In genomic region chr2:27096341-27096981, GRCm38 (mm10) we compare ENCODE assay signal across 8 mouse cellular contexts. TPM values are rescaled to one million over a fixed set of nuclear protein-coding genes. Genes with fewer than 3 reads are reported as not detected.
A peak's percentile ranks its signal among the peaks of the same experiment; 100 is the strongest.
DNase-seq lines count a peak whose midpoint lies in the region.

No protein-coding gene starts in this region.

- peak; percentile 19 to 55 for DNase-seq in adrenal gland, adult (ENCODE audit: inconsistent age in 2 of 2, low spot score in 1 of 2)
- no peak for DNase-seq in adrenal gland, adult 18-20 months (ENCODE audit: low spot score in 2 of 2)
- peak; percentile 37 for DNase-seq in layer of hippocampus, adult 9-11 months
- DNase-seq in layer of hippocampus, adult 18-20 months (ENCODE audit: low spot score in 2 of 2): no peak
- peak; percentile 78 to 82 for DNase-seq in left cerebral cortex, adult 9 months (ENCODE audit: low spot score in 2 of 2)
- DNase-seq in right cerebral cortex, postnatal 36 days (ENCODE audit: low spot score in 2 of 2): peak; percentile 78 to 82
- no peak for DNase-seq in thymus, postnatal 25 days
- no peak for DNase-seq in retina, postnatal 1 day

RNA-seq across cellular contexts. Expression of gene Adamtsl2, which starts 17.3 kb away (rescaled TPM):
- 10 to 100 TPM; 20.4 to 23.7 TPM for total RNA-seq in adrenal gland, adult 18-20 months (2021)
- 10 to 100 TPM; 13.2 to 13.7 TPM for total RNA-seq in layer of hippocampus, adult 18-20 months (2021)

RNA-seq across cellular contexts. Expression of gene Mymk, which starts 24.5 kb away (rescaled TPM):
- total RNA-seq in adrenal gland, adult 18-20 months (2021): not detected
- under 1 TPM; 0.69 to 0.91 TPM for total RNA-seq in layer of hippocampus, adult 18-20 months (2021)

RNA-seq across cellular contexts. Expression of gene Fam163b, which starts 45.8 kb away (rescaled TPM):
- total RNA-seq in adrenal gland, adult 18-20 months (2021): 1 to 10 TPM; 2.4 to 2.9 TPM
- total RNA-seq in layer of hippocampus, adult 18-20 months (2021): 100 to 1,000 TPM; 118 to 119 TPM

Comparison
In these comparisons a context has a peak if more than half of its experiments do, and no peak if none do; other contexts are left out.
1. DNase-seq: peak in adrenal gland, adult (2 of 2), layer of hippocampus, adult 9-11 months (single experiment), left cerebral cortex, adult 9 months (2 of 2) and right cerebral cortex, postnatal 36 days (2 of 2); none in adrenal gland, adult 18-20 months (0 of 2), layer of hippocampus, adult 18-20 months (0 of 2), thymus, postnatal 25 days (single experiment) and retina, postnatal 1 day (single experiment).
2. RNA of gene Fam163b, which starts 45.8 kb away (total RNA-seq): 118 to 119 TPM in layer of hippocampus, adult 18-20 months; 2.4 to 2.9 TPM in adrenal gland, adult 18-20 months; every median in the first group is over 10 times any median in the second.